Mouse (Mus musculus) bone marrow macrophage, adult 2 months (primary cell): ENCODE results near the gene Sdccag8.

Experiments
- CTCF ChIP-seq: IDR thresholded peaks from 2 replicates; pipeline ENCODE4 v1.5.1; 2012; ENCODE audit warnings: low read depth, mild to moderate bottlenecking, low read length, moderate library complexity
- POLR2A ChIP-seq: IDR thresholded peaks from 2 replicates; pipeline ENCODE4 v1.6.1; 2012; ENCODE audit warnings: mild to moderate bottlenecking, low read depth, low read length, borderline replicate concordance

DNA sequence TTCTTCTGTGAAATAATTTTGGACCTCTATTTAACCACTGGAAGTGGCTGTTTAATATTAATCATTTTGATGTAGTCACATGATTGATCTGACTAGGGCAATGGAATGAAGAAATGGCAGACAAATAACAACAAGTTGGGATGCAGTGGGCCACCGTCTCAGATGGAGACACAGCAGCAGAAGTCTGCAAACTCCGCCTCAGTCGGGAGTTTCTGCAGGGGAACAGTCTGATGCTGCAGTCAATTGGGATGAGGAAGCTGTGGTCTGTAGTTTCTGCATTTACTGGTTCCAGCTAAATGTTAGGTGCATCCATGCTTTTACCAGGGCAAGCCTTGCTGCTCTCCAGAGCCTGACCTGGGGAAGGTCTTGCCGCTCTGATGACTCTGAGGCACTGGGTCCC lies 2.3 kb downstream of the Sdccag8 start:
- TF ChIP-seq CTCF (no peak), POLR2A (no peak)
